Mouse (Mus musculus) cortical plate, adult 2 months (tissue): ENCODE data around the gene Fgb. TPM values are rescaled to one million over a fixed set of nuclear protein-coding genes. Genes with fewer than 3 reads are reported as not detected.

Experiments
- H3K27ac ChIP-seq: fragments of 200-500 bp; 2 replicates; pipeline ENCODE4 v1.5.1; 2012; ENCODE audit warnings: low read length, control low read depth, inconsistent platforms; ENCODE audit not compliant: insufficient read depth
- H3K4me1 ChIP-seq: fragments of 200-500 bp; 2 replicates; pipeline ENCODE4 v1.6.1; 2011; ENCODE audit warnings: low read length; ENCODE audit not compliant: control insufficient read depth, insufficient read depth
- H3K4me3 ChIP-seq: fragments of 200-500 bp; 2 replicates; pipeline ENCODE4 v1.5.1; 2011; ENCODE audit warnings: mild to moderate bottlenecking, low read length, control low read depth; ENCODE audit not compliant: insufficient read depth
- CTCF ChIP-seq: fragments of 200-500 bp; IDR thresholded peaks from 2 replicates; pipeline ENCODE4 v1.5.1; 2011; ENCODE audit warnings: mild to moderate bottlenecking, control low read depth, low read length; ENCODE audit not compliant: insufficient read depth; ENCODE audit errors: extremely low read depth
- POLR2A ChIP-seq: fragments of 200-500 bp; IDR thresholded peaks from 2 replicates; pipeline ENCODE4 v1.6.1; 2011; ENCODE audit warnings: mild to moderate bottlenecking, low read length, control low read depth; ENCODE audit not compliant: insufficient read depth; ENCODE audit errors: extremely low read depth
- polyA plus RNA-seq: library from polyadenylated mRNA; depleted of rRNA; stranded (reverse); fragments of >200 nt; gene quantifications from 2 replicates; pipeline ENCODE4 v1.2.3, GENCODE M21; 2012; rRNA removed

The Fgb gene
- 0.04 TPM in 1 of 2 replicates, not detected in the other for polyA plus RNA-seq

GRCm38 (mm10) chr3:83049680-83050079 is at the start of gene Fgb:
Fgb (minus strand) TSS chr3:83049863.
- Histone ChIP-seq H3K4me3 (no peak within 1 kb of the TSS), H3K4me1 (no peaks in the 10 kb centered on the region), H3K27ac (no peak within 1 kb of the TSS)
- TF ChIP-seq CTCF (no peak), POLR2A (no peak)

GRCm38 (mm10) chr3:83099139-83099538 is 49.5 kb upstream of the Fgb start:
- Histone ChIP-seq H3K4me3 (no peak overlapping the region), H3K27ac (no peak overlapping the region), H3K4me1 (no peaks in the 10 kb centered on the region)
- TF ChIP-seq CTCF: no peak
- TF ChIP-seq POLR2A: no peak

- no peak for TF ChIP-seq CTCF
- no peak for TF ChIP-seq POLR2A
- Histone ChIP-seq H3K4me3 (no peak overlapping the region), H3K27ac (no peak overlapping the region), H3K4me1 (no peaks in the 10 kb centered on the region)
These were observed 48.9 kb upstream of the Fgb start for GRCm38 (mm10) chr3:83098546-83099034.

- Histone ChIP-seq H3K4me1 (no peaks in the 10 kb centered on the region), H3K27ac (no peak overlapping the region), H3K4me3 (no peak overlapping the region)
- TF ChIP-seq POLR2A (no peak), CTCF (no peak)
These were observed 47.9 kb upstream of the Fgb start for GRCm38 (mm10) chr3:83097586-83097985.

GRCm38 (mm10) chr3:83080567-83081055 is 30.9 kb upstream of the Fgb start:
- H3K27ac ChIP-seq: no peak overlapping the region
- no peaks in the 10 kb centered on the region for H3K4me1 ChIP-seq
- no peak overlapping the region for H3K4me3 ChIP-seq
- TF ChIP-seq POLR2A: no peak
- TF ChIP-seq CTCF: peak; percentile 80

GRCm38 (mm10) chr3:83076563-83076962 is 26.9 kb upstream of the Fgb start:
- Histone ChIP-seq H3K4me3 (no peak overlapping the region), H3K4me1 (no peaks in the 10 kb centered on the region), H3K27ac (no peak overlapping the region)
- TF ChIP-seq POLR2A (no peak), CTCF (no peak)

GRCm38 (mm10) chr3:83070231-83070630 is 20.6 kb upstream of the Fgb start:
- no peaks in the 10 kb centered on the region for H3K4me1 ChIP-seq
- H3K27ac ChIP-seq: no peak overlapping the region
- no peak for TF ChIP-seq POLR2A
- TF ChIP-seq CTCF: no peak
- no peak overlapping the region for H3K4me3 ChIP-seq

GRCm38 (mm10) chr3:83068869-83069268 is 19.2 kb upstream of the Fgb start:
- Histone ChIP-seq H3K4me1 (no peaks in the 10 kb centered on the region), H3K4me3 (no peak overlapping the region), H3K27ac (no peak overlapping the region)
- TF ChIP-seq POLR2A: no peak
- no peak for TF ChIP-seq CTCF

- no peak overlapping the region for H3K27ac ChIP-seq
- TF ChIP-seq CTCF (no peak), POLR2A (no peak)
- no peaks in the 10 kb centered on the region for H3K4me1 ChIP-seq
- no peak overlapping the region for H3K4me3 ChIP-seq
These were observed 18.3 kb upstream of the Fgb start for GRCm38 (mm10) chr3:83067920-83068319.

- H3K4me3 ChIP-seq: no peak overlapping the region
- TF ChIP-seq CTCF (no peak), POLR2A (no peak)
- no peaks in the 10 kb centered on the region for H3K4me1 ChIP-seq
- no peak overlapping the region for H3K27ac ChIP-seq
These were observed 7.4 kb upstream of the Fgb start for GRCm38 (mm10) chr3:83057046-83057445.
